Mouse (Mus musculus): Measurements from ENCODE around the gene Akp3.

The Akp3 gene

DNA sequence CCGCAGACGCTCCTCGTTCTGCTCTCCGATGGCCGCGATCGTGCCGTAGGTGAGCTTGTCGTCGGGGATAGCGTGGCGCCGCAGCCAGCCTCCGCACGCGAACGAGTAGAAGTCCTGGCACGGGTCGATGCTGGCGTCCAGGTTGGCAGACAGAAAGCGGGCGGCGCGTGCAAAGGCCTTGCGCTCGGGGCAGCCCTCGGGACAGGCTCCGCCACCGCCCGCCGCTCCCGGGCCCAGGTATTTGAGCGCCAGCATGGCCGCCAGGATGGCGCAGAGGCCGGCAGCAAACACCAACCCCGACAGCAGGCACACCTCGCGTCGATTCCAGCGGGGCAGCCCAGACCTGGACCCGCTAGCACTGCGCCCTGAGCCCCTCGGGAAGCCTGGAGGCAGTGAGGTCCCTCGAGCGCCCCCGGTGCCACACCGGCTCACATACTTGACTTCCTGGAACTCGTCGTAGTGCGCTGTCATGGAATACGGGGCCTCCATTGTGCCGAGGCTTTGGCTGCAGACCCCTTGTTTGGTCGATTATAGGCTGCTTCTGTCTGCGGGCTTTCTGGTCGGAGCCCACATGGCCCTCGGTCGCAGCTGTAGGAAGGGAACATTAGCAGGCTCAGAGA lies 29.8 kb downstream of the Akp3 start:
- no peak for DNase-seq (ENCODE audit: low read depth, low spot score)

DNA sequence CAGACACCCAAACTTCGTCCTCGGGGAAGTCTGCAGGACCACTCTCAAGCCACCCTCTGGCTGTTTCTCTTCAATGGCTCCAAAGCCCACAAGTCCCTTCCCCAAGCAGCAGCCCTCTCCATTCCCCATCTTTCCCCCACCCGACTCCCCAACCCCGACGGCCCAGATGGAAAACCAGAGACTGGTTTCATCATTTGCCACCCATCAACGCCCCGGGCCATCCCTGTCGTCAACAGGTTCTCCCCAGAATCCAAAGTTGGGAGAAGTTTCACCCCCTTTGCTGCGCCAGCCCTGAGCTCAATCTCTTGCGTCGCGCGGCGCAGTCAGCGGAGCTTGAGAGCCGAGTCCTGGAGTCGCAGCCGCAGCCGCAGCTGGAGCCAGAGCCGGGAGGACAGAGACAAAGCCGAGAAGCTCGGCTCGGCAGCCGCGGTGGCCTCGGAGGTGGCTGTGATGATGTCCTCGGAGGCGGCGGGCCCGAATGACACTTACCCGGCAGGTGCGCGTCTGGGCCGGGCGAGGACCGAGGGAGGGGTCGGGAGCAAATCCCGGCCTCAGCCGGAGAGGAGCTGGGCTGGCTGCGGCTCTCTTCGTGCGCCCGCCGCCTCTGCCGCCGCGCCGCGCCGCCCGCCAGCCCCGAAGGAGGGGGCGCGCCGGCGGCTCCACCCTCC lies 30.9 kb downstream of the Akp3 start:
- no peak for DNase-seq (ENCODE audit: low read depth, low spot score)

DNA sequence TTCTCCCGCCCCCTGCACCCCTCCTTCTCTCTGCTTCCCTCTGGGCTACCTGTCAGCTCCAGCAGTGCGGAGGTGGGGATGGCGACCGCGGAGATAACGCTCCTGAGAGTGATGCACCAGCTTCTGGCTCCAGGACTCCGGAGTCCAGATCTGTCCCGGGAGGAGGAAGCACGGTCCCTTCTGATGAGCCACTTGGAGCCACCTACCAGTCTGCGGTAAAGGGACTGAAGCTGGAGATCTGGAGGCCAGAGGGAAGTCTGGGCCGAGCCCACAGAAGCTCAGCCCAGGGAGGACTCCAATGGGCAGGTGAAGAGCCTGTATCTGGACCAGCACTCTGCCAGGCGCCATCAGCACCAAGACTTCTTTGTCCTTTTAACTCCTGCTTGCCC lies 31.4 kb downstream of the Akp3 start, which contains the start of gene Ecel1:
Gene Ecel1, minus strand, starts transcription at position 323 of the 389 bp plus-strand sequence.
- DNase-seq (ENCODE audit: low read depth, low spot score): no peak

DNA sequence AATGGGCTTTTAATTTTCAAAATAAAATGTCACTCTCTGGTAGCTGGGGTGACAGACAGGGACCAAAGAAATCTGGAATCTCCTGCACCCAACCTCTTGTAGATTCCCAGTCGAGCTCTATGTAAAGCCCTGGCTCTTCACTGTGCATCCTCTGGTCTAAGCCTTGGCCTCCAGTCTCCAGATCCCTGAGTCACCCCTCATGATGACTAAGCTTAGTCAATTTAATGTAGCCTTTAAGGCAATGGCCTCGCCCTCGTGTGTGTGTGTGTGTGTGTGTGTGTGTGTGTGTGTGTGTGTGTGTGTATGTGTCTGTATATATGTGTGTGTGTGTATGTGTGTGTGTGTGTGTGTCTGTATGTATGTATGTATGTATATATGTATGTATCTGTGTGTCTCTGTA lies 34.6 kb downstream of the Akp3 start:
- no peak for DNase-seq (ENCODE audit: low read depth, low spot score)

DNA sequence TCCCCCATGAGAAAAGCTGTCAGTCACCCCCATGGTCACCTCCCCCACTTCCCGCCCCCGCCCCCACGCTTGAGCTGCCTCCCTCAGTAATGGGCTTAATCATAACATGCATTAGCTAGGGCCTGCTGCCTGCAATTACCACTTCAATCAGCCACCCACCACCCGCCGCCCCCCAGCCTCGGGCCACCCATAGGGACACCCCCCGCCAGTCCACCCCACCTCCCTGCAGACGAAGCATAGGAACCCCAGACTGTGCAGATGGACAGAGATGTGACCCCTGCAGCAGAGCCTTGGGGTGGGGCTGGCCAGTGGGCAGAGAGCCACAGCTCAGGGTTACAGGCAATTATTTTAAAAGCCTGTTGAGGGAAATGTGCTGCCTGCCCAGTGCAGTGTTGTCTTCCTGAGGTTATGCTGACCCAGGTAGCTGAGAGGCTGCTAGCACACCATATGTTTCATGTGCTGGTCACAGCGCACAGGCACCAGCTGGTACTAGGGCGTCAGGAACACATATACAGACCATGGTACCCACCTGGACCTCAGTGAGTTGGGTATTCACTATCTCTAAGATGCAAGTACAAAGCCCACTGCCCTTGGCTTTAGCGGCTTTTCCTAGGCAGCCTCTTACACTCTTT lies 39.5 kb downstream of the Akp3 start:
- DNase-seq (ENCODE audit: low read depth, low spot score): no peak

DNA sequence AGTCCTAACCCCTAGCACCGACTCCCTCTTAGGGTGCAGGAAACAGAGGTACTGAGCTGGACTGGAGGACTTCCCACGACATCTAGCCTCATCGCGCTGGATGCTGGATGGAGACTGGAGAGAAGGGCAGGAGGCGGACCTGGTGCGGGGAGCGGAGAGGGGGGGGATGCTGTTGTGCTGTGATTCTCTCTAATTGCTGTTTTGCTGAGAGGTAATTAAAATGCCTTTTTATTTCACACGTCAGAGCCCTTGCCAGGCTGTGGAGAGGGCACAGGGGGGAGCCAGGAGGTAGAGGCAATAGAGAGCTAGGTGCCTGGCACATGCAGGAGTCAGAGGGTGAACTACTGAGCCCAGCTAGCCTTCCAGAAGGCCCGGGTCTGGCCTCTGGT lies 40.0 kb downstream of the Akp3 start:
- DNase-seq (ENCODE audit: low read depth, low spot score): no peak

DNA sequence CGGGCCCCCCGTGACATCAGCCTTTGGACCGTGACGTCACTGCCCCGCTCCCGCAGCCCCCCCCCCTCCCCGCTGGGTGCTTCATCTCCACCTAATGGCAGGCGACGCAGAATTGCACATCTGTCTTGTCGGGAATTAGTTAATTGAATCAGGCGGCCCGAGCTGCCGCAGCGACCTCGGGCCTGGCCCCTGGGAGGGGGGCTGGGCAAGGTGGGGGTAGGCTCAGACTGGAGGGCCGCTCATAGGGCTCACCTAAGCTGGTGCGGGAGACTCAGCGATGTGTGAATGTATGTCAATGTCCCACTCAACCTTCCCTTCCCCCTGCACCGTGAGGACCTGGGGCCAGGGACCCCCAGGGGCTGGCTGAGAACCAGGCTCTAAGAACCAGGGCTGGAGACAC lies 45.7 kb downstream of the Akp3 start:
- DNase-seq (ENCODE audit: low read depth, low spot score): no peak

DNA sequence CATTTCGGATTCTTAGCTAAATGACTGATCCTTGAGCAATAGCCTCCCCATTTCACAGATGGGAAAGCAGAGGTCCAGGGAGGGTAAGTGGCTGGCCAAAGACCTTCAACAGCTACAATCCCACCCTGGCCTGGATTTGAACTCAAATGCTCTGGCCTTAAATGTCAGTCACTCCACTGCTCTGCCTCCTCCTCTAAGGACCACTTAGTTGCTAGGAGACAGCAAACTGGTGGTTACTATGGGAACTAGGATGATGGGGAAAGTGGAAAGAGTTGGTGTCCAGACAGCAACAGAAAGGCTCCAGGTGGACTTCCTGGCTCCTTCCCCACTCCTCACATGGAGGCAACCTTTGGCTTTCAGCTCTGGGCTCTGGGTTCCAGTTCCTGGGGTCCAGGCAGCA lies 46.5 kb downstream of the Akp3 start:
- no peak for DNase-seq (ENCODE audit: low read depth, low spot score)

DNA sequence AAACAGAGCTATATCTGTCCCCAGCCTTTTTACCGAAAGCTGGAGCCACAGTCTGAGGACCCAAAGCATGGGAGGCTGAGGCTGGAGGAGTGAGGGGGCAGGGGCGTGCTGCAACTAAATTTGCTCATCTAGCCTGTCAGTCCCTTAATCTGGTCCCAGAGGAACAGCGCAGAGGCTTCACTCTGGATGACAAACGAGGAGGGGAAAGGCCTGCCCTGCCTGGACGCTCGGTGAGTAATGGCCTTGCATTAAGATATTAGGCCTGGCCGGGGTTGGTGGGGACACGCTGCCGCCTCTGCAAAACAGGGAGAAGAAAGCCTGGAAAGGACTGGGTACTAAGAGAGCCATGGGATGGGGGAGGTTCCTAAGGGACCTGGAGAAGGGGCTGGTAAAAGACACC lies 47.5 kb downstream of the Akp3 start:
- no peak for DNase-seq (ENCODE audit: low read depth, low spot score)

DNA sequence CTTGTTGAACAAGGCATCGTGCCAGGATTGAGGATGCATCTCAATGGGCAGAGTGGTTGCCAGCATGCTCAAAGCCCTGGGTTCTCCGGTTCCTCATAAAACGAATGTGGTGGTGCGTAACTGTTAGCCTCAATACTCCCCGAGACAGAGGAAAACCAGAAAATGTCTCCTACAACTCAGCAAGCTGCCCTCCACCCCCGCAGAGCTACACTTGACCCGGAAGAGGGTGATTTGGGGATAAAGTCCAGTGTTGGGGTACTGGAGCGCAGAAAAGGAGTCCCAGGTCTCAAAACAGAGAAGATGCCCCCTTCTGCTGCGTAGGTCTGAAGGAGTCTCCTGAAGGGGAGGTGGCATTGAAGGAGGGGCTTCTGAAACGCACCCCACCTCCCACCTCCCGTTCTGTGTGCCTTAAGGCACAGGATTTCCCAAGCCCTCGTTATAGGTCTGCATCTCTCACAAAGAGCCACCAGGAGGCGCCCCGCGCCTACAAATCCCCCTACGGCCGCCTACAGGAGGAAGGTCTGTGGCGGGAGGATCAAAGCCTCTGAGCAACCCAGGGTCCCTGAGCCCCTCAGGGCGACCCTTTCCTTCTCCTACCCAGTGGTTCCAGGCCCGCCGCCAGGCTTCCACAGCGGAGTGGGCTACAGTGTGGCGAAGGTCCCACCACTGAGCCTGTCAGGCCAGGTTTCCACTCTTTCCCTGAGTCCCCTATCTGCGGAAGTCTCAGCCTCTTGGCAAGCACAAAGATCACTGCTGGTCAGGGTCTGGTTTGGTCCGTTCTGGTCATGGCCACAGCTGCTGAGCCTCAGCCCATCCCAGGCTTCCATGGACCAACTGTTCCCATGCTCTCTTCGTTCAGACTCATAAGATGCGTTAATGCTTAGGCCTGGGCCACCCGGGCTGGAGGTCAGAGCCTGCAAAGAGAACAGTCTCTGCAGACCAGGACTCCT lies 49.5 kb downstream of the Akp3 start:
- no peak for DNase-seq (ENCODE audit: low read depth, low spot score)

DNA sequence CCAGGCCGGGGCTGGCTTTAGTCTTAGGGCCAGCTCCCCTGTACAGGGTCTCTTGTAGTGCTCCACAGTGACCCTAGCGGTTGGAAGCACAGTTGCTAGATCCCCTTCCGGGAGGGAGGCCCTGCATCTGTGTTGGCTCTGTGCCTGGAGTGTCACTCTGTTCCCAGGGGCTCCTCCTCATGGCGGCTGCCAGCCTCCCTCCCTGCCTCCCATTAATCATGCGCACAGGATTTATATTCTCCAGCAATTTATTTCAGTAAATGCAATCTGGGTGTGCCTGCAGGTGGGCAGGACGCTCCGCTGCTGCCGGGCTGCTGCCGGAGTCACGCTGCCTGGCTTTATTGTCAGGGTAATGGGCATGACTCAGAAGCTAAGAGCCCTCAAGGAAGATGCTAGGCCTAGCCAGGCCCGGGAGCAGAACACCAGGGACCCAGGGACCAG lies 51.1 kb downstream of the Akp3 start:
- DNase-seq (ENCODE audit: low read depth, low spot score): no peak
